Mouse (Mus musculus) ES-E14 (cell line): Measurements from ENCODE around the gene Emc3. TPM values are rescaled to one million over a fixed set of nuclear protein-coding genes. Genes with fewer than 3 reads are reported as not detected.
A peak's percentile ranks its signal among the peaks of the same experiment; 100 is the strongest.

Experiments used
- DNase-seq: peaks from one replicate; pipeline ENCODE4 v3.0.0-alpha.2; 2013; ENCODE audit warnings: low read depth, low spot score
- H3K27ac ChIP-seq: 2 replicates; pipeline ENCODE4 v1.5.1; 2012; ENCODE audit warnings: low read depth, mild to moderate bottlenecking, low read length, moderate library complexity, mixed read lengths; ENCODE audit not compliant: poor library complexity, insufficient read depth, severe bottlenecking
- H3K36me3 ChIP-seq: 2 replicates; pipeline ENCODE4 v1.6.1; 2012; ENCODE audit warnings: mild to moderate bottlenecking, low read length, moderate library complexity, mixed read lengths; ENCODE audit not compliant: control insufficient read depth, poor library complexity, insufficient read depth, severe bottlenecking
- H3K4me1 ChIP-seq, 2 experiments: fragments of 150-350 bp in 1 of 2; sonication (generic) in 1 of 2; 2 replicates each; pipeline ENCODE4 v1.6.1; 2012; ENCODE audit warnings: low read length in 2 of 2, mild to moderate bottlenecking in 1 of 2, mixed read lengths in 1 of 2; ENCODE audit not compliant: control insufficient read depth in 2 of 2, insufficient read depth in 2 of 2, poor library complexity in 1 of 2
- H3K4me3 ChIP-seq, 2 experiments: fragments of 150-350 bp in 1 of 2; sonication (generic) in 1 of 2; 2 replicates each; pipeline ENCODE4 v1.5.1; 2012; ENCODE audit warnings: low read length in 2 of 2, low read depth in 1 of 2, mild to moderate bottlenecking in 1 of 2, mixed read lengths in 1 of 2; ENCODE audit not compliant: insufficient read depth in 1 of 2, poor library complexity in 1 of 2, severe bottlenecking in 1 of 2
- H3K9ac ChIP-seq: 2 replicates; pipeline ENCODE4 v1.6.1; 2012; ENCODE audit warnings: low read depth, mild to moderate bottlenecking, low read length, mixed read lengths; ENCODE audit not compliant: poor library complexity, insufficient read depth, severe bottlenecking
- H3K9me3 ChIP-seq: fragments of 150-350 bp; sonication (generic); 2 replicates; pipeline ENCODE4 v1.6.1; 2012; ENCODE audit warnings: low read depth, mild to moderate bottlenecking, low read length; ENCODE audit not compliant: control insufficient read depth, insufficient read depth
- CHD2 ChIP-seq: IDR thresholded peaks from 2 replicates; pipeline ENCODE4 v1.6.1; 2014; ENCODE audit warnings: mild to moderate bottlenecking, low read depth, low read length, inconsistent platforms
- HCFC1 ChIP-seq: IDR thresholded peaks from 2 replicates; pipeline ENCODE4 v1.6.1; 2012; ENCODE audit warnings: low read length, inconsistent platforms, borderline replicate concordance; ENCODE audit not compliant: insufficient read depth
- MAFK ChIP-seq: IDR thresholded peaks from 2 replicates; pipeline ENCODE4 v1.6.1; 2014; ENCODE audit warnings: mild to moderate bottlenecking, low read depth, low read length, inconsistent platforms; ENCODE audit not compliant: insufficient read depth
- ZC3H11A ChIP-seq: IDR thresholded peaks from 2 replicates; pipeline ENCODE4 v1.6.1; 2012; ENCODE audit warnings: low read depth, mild to moderate bottlenecking, inconsistent platforms, low read length, borderline replicate concordance
- ZNF384 ChIP-seq: IDR thresholded peaks from 2 replicates; pipeline ENCODE4 v1.6.1; 2012; ENCODE audit warnings: low read depth, low read length, inconsistent platforms
- in situ Hi-C, 2 experiments: fragments of 600-800 bp; cut with MboI; formaldehyde crosslinking; loops; one replicate each; pipeline ENCODE4 v1.15.1; 2025; ENCODE audit warnings: low sequenced_read_pairs in 2 of 2, inconsistent platforms in 1 of 2; ENCODE audit not compliant: unreplicated experiment in 2 of 2
- total RNA-seq: library from RNA; depleted of rRNA; stranded (reverse); fragments of 300-350 nt; gene quantifications from 2 replicates; pipeline ENCODE4 v1.2.3, GENCODE M21; 2012

The Emc3 gene
- total RNA-seq, 1 experiment, result 71.2 TPM

DNA sequence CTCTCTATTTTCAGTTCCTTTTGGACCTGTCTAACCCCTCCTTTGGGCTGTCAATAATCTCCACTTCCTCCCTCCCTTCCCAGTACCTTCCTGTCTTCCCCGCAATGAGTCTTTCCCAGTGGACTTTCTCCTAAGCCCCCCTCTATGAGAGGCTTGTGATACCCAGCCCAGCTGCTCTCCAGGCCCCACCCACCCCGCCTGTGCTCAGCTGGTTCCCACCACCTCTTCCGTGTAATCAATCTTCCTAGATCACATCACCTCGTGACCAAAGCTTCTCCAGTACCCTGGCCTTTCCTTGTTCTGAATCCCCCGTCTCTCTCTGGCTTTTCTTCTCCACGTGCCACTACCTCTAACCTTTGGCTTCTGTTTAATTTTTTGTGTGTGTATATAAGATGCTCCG is 54.1 kb downstream of the Emc3 start:
- Histone ChIP-seq H3K4me3 (no peak overlapping the region), H3K9me3 (no peaks in the 10 kb centered on the region), H3K27ac (no peak overlapping the region), H3K36me3 (no peaks in the 10 kb centered on the region), H3K9ac (no peak overlapping the region), H3K4me1 (peaks cover 0 to 7% of the 10 kb centered on the region in 2 experiments; a peak in 1 of 4 replicates)
- no peak for TF ChIP-seq ZNF384
- no peak for TF ChIP-seq HCFC1
- TF ChIP-seq CHD2, result no peak
- no peak for TF ChIP-seq MAFK
- TF ChIP-seq ZC3H11A, result no peak
- in situ Hi-C loops, result no loop called here
- DNase-seq, result no peak

GRCm38 (mm10) chr6:113473715-113474114 is 57.7 kb downstream of the Emc3 start:
- in situ Hi-C loops, result no loop called here
- no peaks in the 10 kb centered on the region for H3K36me3 ChIP-seq
- no peaks in the 10 kb centered on the region for H3K9me3 ChIP-seq
- no peak overlapping the region for H3K27ac ChIP-seq
- H3K9ac ChIP-seq, result no peak overlapping the region
- no peak overlapping the region for H3K4me3 ChIP-seq
- TF ChIP-seq ZC3H11A, result no peak
- TF ChIP-seq CHD2, result no peak
- TF ChIP-seq HCFC1, result no peak
- TF ChIP-seq ZNF384, result no peak
- no peak for TF ChIP-seq MAFK
- DNase-seq, result no peak
- peaks cover 6 to 20% of the 10 kb centered on the region in 2 experiments for H3K4me1 ChIP-seq

DNA sequence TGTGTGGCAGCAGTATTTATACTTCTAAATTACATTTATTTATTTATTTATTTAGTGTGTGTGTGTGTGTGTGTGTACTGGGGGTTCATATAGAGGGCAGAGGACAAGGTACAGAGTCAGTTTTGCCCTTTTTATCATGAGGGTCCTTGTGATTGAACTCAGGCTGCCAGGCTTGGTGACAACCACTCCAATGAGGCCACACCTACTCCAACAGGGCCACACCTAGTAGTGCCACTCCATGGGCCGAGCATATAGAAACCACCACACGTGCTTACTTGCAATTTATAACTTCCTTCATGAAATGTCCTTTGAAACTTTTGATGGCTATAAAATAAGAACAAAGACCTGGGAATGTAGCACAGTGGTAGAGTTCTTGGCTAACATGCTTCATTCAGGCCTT is 58.2 kb downstream of the Emc3 start:
- peaks cover 6 to 19% of the 10 kb centered on the region in 2 experiments for H3K4me1 ChIP-seq
- no peak overlapping the region for H3K9ac ChIP-seq
- H3K9me3 ChIP-seq, result no peaks in the 10 kb centered on the region
- no peak overlapping the region for H3K27ac ChIP-seq
- DNase-seq, result no peak
- H3K36me3 ChIP-seq, result no peaks in the 10 kb centered on the region
- H3K4me3 ChIP-seq, result no peak overlapping the region
- in situ Hi-C loops, result no loop called here
- TF ChIP-seq CHD2 (no peak), MAFK (no peak), ZNF384 (no peak), HCFC1 (no peak), ZC3H11A (no peak)

- DNase-seq, result no peak
- H3K27ac ChIP-seq, result no peak overlapping the region
- H3K36me3 ChIP-seq, result no peaks in the 10 kb centered on the region
- peaks cover 6 to 19% of the 10 kb centered on the region in 2 experiments for H3K4me1 ChIP-seq
- no peak for TF ChIP-seq MAFK
- no peak for TF ChIP-seq ZC3H11A
- no peak for TF ChIP-seq ZNF384
- TF ChIP-seq CHD2, result no peak
- no peak for TF ChIP-seq HCFC1
- no peak overlapping the region for H3K9ac ChIP-seq
- H3K4me3 ChIP-seq, result peak overlapping the region; percentile 28 to 29; a peak in 2 of 4 replicates
- no peaks in the 10 kb centered on the region for H3K9me3 ChIP-seq
- in situ Hi-C loops, result no loop called here
Observed at GRCm38 (mm10) chr6:113472061-113472460, 59.4 kb downstream of the Emc3 start.

- Histone ChIP-seq H3K27ac (no peak within 1 kb of the TSS), H3K9ac (no peak within 1 kb of the TSS), H3K36me3 (no peaks in the 10 kb centered on the region), H3K9me3 (no peaks in the 10 kb centered on the region), H3K4me1 (peaks cover 6 to 19% of the 10 kb centered on the region in 2 experiments), H3K4me3 (peak within 1 kb of the TSS; percentile 28 to 29; a peak in 3 of 4 replicates)
- peak; percentile 55 for DNase-seq
- in situ Hi-C loops, result no loop called here
- no peak for TF ChIP-seq CHD2
- no peak for TF ChIP-seq ZNF384
- no peak for TF ChIP-seq ZC3H11A
- no peak for TF ChIP-seq MAFK
- no peak for TF ChIP-seq HCFC1
Observed at GRCm38 (mm10) chr6:113471297-113471936, 60.0 kb downstream of the Emc3 start, which contains the start of gene Il17rc. TSS of gene Il17rc (plus strand) at chr6:113471427.
